Mouse (Mus musculus) heart, embryonic 10.5 days (tissue): ENCODE measurements around the gene Sclt1. TPM values are rescaled to one million over a fixed set of nuclear protein-coding genes. Genes with fewer than 3 reads are reported as not detected.

Experiments used
- DNase-seq: peaks from one replicate; pipeline ENCODE4 v3.0.0-alpha.2; 2017; ENCODE audit warnings: low spot score
- H3K27ac ChIP-seq: fragments of 300-500 bp; sonication (generic); 2 replicates; pipeline ENCODE4 v1.5.1; 2016; ENCODE audit warnings: mild to moderate bottlenecking
- H3K27me3 ChIP-seq: fragments of 300-500 bp; sonication (generic); 2 replicates; pipeline ENCODE4 v1.6.1; 2016; ENCODE audit warnings: mild to moderate bottlenecking; ENCODE audit not compliant: poor library complexity, insufficient read depth, severe bottlenecking
- H3K36me3 ChIP-seq: fragments of 300-500 bp; sonication (generic); 2 replicates; pipeline ENCODE4 v1.6.1; 2016; ENCODE audit warnings: mild to moderate bottlenecking, moderate library complexity
- H3K4me1 ChIP-seq: fragments of 300-500 bp; sonication (generic); 2 replicates; pipeline ENCODE4 v1.6.1; 2016; ENCODE audit warnings: mild to moderate bottlenecking
- H3K4me3 ChIP-seq: fragments of 300-500 bp; sonication (generic); 2 replicates; pipeline ENCODE4 v1.5.1; 2016; ENCODE audit warnings: mild to moderate bottlenecking, moderate library complexity
- H3K9me3 ChIP-seq: fragments of 300-500 bp; sonication (generic); 2 replicates; pipeline ENCODE4 v1.6.1; 2016; ENCODE audit warnings: mild to moderate bottlenecking, moderate library complexity
- WGBS: fragments of 180-500 bp; shearing (Covaris S2); methylation state at CpG from one replicate; pipeline ENCODE4 v1.1.7; 2016; 5-methylcytosine and 5-hydroxymethylcytosine counted together
- polyA plus RNA-seq: library from polyadenylated mRNA; unstranded; fragments of >200 nt; fragmentation: Nextera tagmentation; extraction: Ambion mirVana; gene quantifications from 2 replicates; pipeline ENCODE4 v1.2.1, GENCODE M21; 2016

Gene Sclt1
- polyA plus RNA-seq, 1 experiment from 2014 or later: 15.4 TPM

DNA sequence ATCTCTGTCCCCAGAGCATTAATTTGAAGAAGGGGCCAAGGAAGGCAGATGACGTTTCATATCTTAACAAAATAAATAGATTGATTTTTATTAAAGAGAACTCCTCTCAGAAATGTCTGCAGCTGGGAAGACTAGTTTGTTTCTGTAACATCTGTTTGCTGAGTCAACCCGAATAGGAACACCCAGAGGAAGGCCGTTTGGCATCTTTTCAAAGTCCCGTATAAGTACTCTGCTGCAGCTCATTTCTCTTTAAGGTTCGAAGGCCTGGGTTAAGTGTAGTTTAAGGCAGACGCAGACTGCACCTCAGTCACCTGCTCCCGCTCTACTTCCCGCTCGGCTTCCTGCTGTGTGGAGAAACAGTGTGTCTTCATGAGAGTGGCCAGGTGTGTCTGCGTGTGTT, 139.4 kb downstream of the Sclt1 start:
- 82% methylated on average over 10 of the region's 10 CpGs for WGBS
- peaks cover 40% of the 10 kb centered on the region for H3K36me3 ChIP-seq
- no peaks in the 10 kb centered on the region for H3K9me3 ChIP-seq
- peaks cover 44% of the 10 kb centered on the region for H3K4me1 ChIP-seq
- no peak overlapping the region for H3K27ac ChIP-seq
- H3K4me3 ChIP-seq: no peak overlapping the region
- no peaks in the 10 kb centered on the region for H3K27me3 ChIP-seq
- DNase-seq: no peak

DNA sequence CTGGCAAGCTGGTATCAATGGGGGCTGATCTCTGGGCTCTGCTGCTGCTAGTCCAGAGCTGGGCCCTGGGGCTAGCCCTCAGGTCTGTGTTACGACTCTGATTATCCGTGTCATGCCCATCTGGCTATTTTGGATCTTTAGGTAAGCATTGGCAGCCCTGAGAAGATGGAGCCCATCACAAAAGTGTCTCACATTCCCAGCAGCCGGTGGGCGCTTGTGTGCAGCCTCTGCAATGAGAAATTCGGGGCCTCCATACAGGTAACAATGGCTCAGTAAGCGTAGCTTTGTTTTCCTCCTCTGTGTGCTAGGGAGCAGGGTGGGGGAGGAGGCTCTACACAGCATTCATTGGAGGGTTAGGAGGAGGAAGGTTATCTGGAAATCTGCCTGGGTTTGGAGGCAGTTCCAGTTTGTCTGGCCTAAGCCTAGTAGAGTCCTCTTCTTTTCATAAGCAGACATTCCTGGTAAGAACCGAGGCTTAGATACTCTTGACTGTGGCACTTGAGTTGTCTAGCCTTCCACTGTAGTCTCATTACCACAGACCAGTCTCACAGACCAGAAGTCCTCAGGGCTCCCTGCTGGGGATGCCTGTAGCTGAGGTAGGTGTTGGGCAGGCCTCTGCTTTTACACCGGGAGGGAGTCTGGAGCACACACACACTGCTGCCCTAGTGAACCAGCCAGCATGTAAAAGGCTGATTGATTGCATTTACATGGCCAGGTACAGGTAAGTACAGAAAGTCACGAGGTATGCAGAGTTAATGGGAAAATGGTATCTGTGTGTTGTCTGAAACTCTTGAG, 140.9 kb downstream of the Sclt1 start:
- peaks cover 54% of the 10 kb centered on the region for H3K36me3 ChIP-seq
- H3K9me3 ChIP-seq: no peaks in the 10 kb centered on the region
- peaks cover 44% of the 10 kb centered on the region for H3K4me1 ChIP-seq
- no peak overlapping the region for H3K27ac ChIP-seq
- H3K4me3 ChIP-seq: no peak overlapping the region
- WGBS: 80% methylated on average over 9 of the region's 9 CpGs
- no peaks in the 10 kb centered on the region for H3K27me3 ChIP-seq
- peak; percentile 73 for DNase-seq

DNA sequence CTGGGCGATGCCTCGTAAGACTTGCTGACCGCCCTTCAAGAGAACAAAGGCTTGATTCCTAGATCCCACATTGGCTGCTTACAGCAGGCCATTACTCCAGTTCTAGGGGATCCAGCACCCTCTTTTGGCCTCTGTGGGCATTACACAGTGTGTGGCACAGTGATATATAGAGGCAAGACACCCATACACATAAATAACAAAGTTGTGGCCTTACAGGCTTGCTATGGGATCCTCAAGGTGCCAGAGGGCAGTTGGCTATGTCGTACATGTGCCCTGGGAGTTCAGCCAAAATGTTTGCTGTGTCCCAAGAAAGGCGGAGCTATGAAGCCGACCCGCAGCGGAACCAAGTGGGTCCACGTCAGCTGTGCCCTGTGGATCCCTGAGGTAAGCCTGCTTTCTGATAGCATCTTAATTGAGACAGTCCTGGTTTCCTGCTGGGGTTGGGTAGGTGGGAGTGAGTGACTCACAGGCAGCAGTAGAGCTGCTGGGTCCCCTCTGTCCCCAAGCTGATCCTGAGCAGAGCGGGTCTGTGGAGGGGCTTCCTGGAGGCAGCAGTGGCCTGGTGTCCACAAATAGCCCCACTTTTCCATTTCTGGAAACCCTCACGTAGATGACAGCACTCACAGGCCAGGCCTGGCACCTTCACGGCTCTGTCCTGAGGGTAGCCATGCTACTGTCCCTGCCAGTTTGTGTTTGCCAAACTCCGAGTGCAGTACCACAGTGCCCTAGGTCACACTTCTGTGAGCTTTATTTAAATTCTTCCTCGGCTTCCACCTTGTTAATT, 142.3 kb downstream of the Sclt1 start:
- Histone ChIP-seq H3K4me3 (no peak overlapping the region), H3K27ac (peak overlapping the region; percentile 42), H3K9me3 (no peaks in the 10 kb centered on the region), H3K36me3 (peaks cover 56% of the 10 kb centered on the region), H3K4me1 (peaks cover 30% of the 10 kb centered on the region), H3K27me3 (no peaks in the 10 kb centered on the region)
- peak; percentile 76 for DNase-seq
- 68% methylated on average over 14 of the region's 14 CpGs for WGBS

DNA sequence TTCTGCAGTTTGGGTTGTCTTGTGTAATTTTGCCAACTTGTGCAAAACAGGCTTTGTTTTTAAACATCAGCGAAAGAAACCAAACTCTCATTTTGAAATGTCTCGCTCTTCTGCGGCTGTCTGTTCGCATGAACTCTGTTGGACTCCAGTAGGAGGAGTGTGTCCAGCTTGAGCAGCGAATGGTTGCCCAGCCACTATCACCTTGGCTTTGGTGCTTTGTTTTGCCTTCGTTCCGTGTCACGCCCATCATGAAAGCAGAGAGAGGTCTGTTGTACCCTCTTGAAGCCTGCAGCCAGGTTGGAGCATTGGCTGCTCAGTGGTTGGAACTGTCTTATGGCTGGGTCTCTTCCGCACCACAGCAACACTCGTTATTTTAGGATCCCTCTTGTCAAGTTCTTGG, 143.1 kb downstream of the Sclt1 start:
- peak overlapping the region; percentile 42; the same call in 1 of the 2 replicates for H3K27ac ChIP-seq
- peaks cover 26% of the 10 kb centered on the region for H3K4me1 ChIP-seq
- no peak overlapping the region for H3K4me3 ChIP-seq
- WGBS: 90% methylated on average over 10 of the region's 10 CpGs
- H3K27me3 ChIP-seq: no peaks in the 10 kb centered on the region
- H3K9me3 ChIP-seq: no peaks in the 10 kb centered on the region
- peaks cover 56% of the 10 kb centered on the region for H3K36me3 ChIP-seq
- no peak for DNase-seq

DNA sequence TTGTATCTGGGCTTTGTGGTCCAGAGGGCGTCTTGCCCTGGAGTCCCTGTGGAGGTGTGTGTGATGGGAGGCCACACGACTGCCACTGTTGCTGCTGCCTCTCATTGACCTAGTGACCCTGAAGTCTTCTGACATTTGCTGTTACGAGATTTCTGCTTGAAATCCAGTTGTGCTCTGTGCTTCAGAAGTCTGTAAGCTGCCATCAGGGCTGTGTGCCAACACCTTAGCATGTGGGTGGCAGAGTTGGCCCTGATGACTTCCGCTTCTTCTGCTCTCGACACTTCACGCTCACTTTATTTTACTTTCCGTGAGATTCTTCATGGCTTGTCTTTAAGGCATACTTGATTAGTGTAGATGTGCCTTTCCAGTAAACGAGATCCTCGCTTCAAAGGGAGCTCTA, 143.9 kb downstream of the Sclt1 start:
- Histone ChIP-seq H3K36me3 (peaks cover 62% of the 10 kb centered on the region), H3K27me3 (no peaks in the 10 kb centered on the region), H3K27ac (no peak overlapping the region), H3K9me3 (no peaks in the 10 kb centered on the region), H3K4me1 (peaks cover 23% of the 10 kb centered on the region), H3K4me3 (no peak overlapping the region)
- no peak for DNase-seq
- 69% methylated on average over 9 of the region's 9 CpGs for WGBS

DNA sequence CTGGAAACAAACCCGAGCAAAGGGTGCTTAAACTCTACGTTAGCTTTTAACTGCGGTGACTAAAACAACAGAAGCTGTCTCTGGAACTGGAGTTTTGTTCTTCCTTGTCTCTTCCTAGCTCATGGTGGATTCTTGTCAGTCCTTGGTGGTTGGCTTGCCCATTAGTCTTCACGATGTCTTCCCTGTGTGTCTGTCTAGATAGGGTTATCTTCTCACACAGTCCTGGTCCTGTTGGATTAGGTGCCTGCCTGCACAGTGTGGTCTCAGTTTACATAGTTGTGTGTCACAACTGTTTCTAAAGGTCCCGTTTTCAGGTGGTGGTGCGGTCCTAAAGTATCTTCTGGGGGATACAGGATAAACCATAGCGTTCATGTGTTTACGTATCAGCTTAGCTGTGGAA, 145.3 kb downstream of the Sclt1 start:
- no peak for DNase-seq
- WGBS: 88% methylated on average over 8 of the region's 8 CpGs
- H3K4me3 ChIP-seq: no peak overlapping the region
- no peaks in the 10 kb centered on the region for H3K9me3 ChIP-seq
- H3K36me3 ChIP-seq: peaks cover 69% of the 10 kb centered on the region
- no peaks in the 10 kb centered on the region for H3K27me3 ChIP-seq
- H3K27ac ChIP-seq: no peak overlapping the region
- H3K4me1 ChIP-seq: peaks cover 23% of the 10 kb centered on the region

DNA sequence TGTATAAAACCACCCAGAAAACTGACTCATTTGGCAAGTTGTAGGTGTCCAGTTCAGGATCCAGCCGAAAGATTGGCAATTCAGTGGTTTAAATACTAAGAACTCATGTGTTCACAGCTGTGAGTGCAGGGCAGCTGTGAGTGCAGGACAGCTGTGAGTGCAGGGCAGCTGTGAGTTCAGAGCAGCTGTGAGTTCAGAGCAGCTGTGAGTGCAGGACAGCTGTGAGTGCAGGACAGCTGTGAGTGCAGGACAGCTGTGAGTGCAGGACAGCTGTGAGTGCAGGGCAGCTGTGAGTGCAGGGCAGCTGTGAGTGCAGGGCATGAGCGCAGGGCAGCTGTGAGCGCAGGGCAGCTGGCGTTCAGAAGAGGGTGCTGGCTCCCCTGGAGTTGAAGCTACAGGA, 147.3 kb downstream of the Sclt1 start:
- H3K9me3 ChIP-seq: no peaks in the 10 kb centered on the region
- no peak for DNase-seq
- H3K27ac ChIP-seq: no peak overlapping the region
- no peak overlapping the region for H3K4me3 ChIP-seq
- H3K4me1 ChIP-seq: peaks cover 28% of the 10 kb centered on the region
- 93% methylated on average over 4 of the region's 4 CpGs for WGBS
- H3K27me3 ChIP-seq: no peaks in the 10 kb centered on the region
- H3K36me3 ChIP-seq: peaks cover 69% of the 10 kb centered on the region

DNA sequence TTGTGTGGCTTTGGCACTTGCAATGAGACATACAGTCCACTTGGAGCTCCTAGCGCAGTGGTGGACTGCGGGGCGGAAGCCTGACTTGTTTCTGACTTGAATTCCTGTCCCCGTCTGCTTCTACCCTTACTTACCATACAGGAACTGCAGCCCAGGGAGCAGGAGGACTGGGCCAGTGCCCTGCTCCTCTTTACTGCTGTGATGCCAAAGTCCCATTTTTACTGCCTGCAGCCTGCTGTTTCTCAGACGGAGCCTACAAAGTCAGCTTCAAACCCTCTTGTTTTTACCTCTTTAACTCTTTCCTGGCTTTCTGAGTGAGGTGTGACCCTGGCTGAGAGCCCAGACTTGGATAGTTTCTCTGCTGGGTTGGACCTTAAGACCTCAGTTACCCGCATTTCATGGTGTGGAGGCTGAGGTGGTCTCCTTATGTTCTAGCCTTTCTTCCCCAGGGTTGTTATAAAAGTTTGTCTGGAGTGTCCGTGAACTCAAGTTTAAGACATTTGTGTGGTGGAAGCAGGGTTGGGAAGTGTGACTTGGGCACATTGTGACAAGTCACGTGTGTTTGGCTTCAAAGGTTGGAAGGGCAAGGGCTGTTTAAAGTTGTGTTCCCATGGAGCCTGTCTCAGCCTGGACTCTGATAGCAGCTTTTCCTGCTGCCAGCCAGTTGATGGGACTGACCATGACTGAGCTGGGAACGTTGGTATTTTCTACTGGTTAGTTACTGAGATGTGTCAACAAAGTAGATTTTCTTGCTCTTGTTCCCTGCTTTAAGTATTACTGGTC, 148.0 kb downstream of the Sclt1 start:
- peaks cover 21% of the 10 kb centered on the region for H3K4me1 ChIP-seq
- no peaks in the 10 kb centered on the region for H3K27me3 ChIP-seq
- H3K36me3 ChIP-seq: peaks cover 69% of the 10 kb centered on the region
- WGBS: 83% methylated on average over 9 of the region's 9 CpGs
- H3K27ac ChIP-seq: no peak overlapping the region
- H3K9me3 ChIP-seq: no peaks in the 10 kb centered on the region
- DNase-seq: no peak
- no peak overlapping the region for H3K4me3 ChIP-seq

DNA sequence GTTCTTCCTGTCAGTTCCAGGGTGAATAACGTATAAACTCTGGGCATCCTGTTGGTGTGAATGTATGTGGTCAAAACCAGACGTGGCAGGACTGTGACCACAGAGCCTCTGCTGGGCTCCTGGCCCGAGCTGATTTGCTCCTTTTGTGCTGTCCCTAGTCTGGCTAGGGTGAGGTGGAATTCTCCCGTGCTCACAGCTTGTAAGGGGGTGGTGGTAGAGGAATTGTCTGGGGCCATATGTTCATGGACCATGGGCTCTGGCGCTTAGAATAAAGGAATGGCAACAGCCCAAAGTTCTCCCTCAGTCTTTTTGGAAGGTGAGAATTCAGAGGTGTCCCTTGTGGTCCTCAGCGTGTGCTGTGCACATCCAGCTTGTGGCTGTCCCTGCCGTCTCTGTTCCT, 149.5 kb downstream of the Sclt1 start:
- 81% methylated on average over 7 of the region's 7 CpGs for WGBS
- Histone ChIP-seq H3K9me3 (no peaks in the 10 kb centered on the region), H3K4me3 (no peak overlapping the region), H3K4me1 (peaks cover 21% of the 10 kb centered on the region), H3K27me3 (no peaks in the 10 kb centered on the region), H3K36me3 (peaks cover 60% of the 10 kb centered on the region), H3K27ac (no peak overlapping the region)
- no peak for DNase-seq

DNA sequence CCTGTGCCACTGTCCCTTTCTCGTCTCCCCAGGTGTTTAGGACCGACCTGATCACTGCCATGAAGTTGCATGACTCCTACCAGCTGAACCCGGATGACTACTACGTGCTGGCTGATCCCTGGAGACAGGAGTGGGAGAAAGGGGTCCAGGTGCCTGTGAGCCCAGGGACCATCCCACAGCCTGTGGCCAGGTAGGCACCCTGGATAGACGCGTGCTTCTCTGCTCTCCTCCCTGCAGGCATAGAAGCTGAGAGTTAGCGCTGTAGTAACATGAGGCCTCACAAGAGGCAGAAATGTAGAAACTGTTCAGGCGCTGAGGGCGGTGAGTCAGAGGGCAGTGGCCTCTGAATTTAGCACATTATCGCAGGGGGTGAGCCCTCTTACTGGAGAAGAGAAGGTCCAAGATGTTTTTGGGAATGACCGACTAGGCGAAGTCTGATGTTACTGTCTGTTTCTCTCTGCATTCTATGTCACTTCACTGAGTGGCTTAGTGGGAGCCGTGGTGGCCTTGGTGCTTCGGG, 150.6 kb downstream of the Sclt1 start:
- Histone ChIP-seq H3K27me3 (no peaks in the 10 kb centered on the region), H3K4me1 (peaks cover 32% of the 10 kb centered on the region), H3K9me3 (no peaks in the 10 kb centered on the region), H3K4me3 (no peak overlapping the region), H3K27ac (no peak overlapping the region), H3K36me3 (peaks cover 50% of the 10 kb centered on the region)
- WGBS: 85% methylated on average over 14 of the region's 14 CpGs
- DNase-seq: no peak

DNA sequence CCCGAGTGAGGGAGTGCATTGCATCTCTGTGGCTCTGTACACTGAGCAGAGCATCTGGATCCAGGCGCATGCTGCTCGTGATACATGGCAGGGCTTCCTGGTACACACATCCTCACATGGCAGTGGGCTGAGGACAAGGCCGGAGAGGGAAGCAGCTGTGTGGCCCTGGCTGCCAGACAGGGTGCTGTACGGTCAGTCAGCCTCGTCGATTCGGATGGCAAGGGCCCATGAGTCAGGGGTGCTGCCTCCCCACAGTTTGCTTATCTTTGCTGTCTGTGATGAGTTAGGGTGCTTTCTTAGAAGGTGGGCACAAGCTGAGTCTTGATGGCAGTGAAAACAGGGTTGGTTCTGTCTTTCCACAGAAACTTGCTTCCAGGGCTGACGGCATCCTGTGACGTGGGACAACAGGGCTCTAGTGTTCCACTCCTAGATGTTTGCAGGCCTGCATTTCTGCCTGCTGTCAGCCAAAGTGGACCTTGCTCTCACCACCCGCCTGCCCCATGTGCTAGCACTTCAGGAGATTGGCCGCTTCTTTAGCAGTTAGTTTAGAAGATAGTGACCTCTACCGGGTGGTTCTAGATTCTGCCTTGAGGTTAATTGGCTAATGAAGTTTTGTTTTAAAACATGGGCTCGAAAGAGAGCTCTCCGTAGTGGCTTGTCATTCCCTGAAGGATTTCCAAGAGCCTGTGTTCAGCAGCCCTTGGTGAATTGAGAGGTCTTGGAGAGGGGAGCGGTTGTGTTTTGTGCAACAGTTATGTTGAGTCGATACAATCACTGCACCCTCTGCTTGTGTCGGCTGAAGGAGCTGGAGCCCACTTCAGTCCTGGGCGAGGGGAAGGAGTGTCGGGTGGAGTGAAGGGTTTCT, 151.4 kb downstream of the Sclt1 start:
- WGBS: 74% methylated on average over 20 of the region's 20 CpGs
- peaks cover 43% of the 10 kb centered on the region for H3K36me3 ChIP-seq

DNA sequence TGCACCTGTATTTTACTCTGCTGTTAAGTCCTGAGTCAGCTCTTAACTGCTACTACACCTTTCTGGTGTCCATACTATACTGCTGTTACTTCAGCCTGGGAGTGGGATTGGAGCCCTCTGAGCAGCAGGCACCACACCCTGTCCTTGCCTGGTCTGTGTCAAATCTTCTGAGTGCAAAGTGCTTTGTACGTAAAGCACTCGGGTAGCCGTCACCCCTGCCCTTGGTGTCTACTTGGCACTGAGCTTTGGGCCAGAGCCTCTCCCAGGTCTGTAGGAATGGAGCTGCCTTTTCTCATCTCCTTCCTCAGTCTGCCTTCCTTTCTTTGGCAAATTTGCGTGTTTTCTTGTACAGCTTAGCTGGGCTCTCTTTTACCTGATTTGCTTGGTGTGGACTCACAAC, 152.3 kb downstream of the Sclt1 start:
- no peak overlapping the region; the same call in 1 of the 2 replicates for H3K27ac ChIP-seq

More for the DNA sequence above, 151.4 kb downstream of the Sclt1 start:
- H3K27ac ChIP-seq: no peak overlapping the region
- H3K4me3 ChIP-seq: no peak overlapping the region
- H3K9me3 ChIP-seq: no peaks in the 10 kb centered on the region
- H3K27me3 ChIP-seq: no peaks in the 10 kb centered on the region
- no peak for DNase-seq
- peaks cover 34% of the 10 kb centered on the region for H3K4me1 ChIP-seq

More for the DNA sequence above, 152.3 kb downstream of the Sclt1 start:
- WGBS: 60% methylated on average over 4 of the region's 4 CpGs
- Histone ChIP-seq H3K9me3 (no peaks in the 10 kb centered on the region), H3K27me3 (no peaks in the 10 kb centered on the region), H3K36me3 (peaks cover 35% of the 10 kb centered on the region), H3K4me1 (peaks cover 37% of the 10 kb centered on the region), H3K4me3 (no peak overlapping the region)
- DNase-seq: no peak
